Mouse (Mus musculus): ENCODE measurements around the gene Lingo3.
"Not testable (repeated sequence)": the region's sequence is repeated elsewhere in the genome, so short reads cannot be mapped to it uniquely, and the experiment has no call there.

Gene Lingo3

DNA sequence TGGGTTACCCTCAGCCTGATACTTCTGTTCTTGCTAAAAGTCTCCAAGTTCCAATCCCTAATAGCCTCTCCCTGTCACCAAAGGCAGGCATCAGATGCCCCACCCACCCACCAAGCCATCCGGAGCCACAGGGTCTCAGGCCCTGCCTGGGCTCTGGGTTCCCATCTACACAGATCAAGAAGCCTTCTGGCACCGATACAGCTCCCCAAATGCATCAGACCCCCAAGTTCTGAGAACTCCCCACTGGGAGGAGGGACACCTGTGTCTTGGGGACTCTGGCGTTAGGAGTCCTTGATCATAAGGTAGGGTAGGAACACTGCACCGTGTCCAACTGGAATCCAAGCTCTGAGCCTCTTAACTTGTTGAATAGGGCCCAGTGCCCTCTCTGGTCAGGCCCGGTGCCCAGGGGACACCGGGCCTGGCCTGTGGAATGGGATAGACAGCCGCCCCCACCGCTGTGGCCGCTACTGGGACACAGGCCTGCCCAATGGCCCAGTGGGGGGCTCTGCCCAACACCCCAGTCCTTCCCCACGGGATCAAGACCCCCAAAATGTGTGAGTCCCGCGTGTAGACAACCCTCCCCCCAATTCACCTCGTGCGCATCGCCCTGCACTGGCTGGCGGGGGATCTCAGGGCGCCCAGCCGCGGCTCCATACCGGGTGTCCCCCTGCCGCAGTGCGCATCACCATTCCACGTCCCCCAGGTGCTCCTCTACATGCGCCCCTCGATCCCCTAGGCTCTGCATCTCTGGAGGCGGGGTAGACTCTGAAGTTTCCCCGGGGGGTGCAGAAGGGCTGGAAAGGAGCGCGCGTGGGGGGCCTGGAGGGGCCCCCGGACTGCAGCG, 530 bp downstream of the Lingo3 start:
- DNase-seq (ENCODE audit: low spot score in 2 of 2) = no peak

GRCm38 (mm10) chr10:80842334-80842733, 1.5 kb downstream of the Lingo3 start:
- DNase-seq (ENCODE audit: low spot score in 2 of 2) = no peak

- no peak for DNase-seq (ENCODE audit: low spot score in 2 of 2)
Measured at GRCm38 (mm10) chr10:80841685-80842084, 2.2 kb downstream of the Lingo3 start.

- no peak for DNase-seq (ENCODE audit: low spot score in 2 of 2)
Measured at GRCm38 (mm10) chr10:80839848-80840247, 4.0 kb downstream of the Lingo3 start.

DNA sequence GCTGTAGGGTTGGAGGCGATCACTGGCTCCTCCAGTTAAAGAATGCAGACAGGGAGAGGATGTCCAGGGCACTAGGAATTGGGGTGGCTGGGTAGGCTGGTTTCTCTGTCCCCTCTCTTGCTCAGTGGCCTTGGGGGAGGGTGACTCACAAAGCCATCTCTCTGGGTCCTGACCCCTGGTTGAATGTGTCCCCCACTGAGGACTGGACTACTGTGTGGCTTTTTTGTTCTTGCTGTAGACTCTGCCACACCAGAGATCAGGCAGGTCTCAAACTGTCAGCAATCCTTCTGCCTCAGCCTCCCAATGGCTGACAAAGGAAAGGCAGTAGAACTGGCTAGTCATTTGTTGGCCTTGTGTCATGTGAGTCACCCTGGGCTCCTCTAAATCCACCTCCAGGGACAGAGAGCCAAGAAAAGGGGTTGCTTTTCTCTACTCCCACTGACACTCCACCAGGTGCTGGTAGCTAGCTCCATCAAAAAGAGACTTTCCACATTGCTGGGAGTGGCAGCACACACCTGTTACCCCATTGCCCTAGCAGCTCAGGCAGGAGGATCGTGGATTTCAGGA, 5.4 kb downstream of the Lingo3 start:
- DNase-seq (ENCODE audit: low spot score in 2 of 2) = no peak

- no peak for DNase-seq (ENCODE audit: low spot score in 2 of 2)
Measured at GRCm38 (mm10) chr10:80837827-80838226, 6.0 kb downstream of the Lingo3 start.

DNA sequence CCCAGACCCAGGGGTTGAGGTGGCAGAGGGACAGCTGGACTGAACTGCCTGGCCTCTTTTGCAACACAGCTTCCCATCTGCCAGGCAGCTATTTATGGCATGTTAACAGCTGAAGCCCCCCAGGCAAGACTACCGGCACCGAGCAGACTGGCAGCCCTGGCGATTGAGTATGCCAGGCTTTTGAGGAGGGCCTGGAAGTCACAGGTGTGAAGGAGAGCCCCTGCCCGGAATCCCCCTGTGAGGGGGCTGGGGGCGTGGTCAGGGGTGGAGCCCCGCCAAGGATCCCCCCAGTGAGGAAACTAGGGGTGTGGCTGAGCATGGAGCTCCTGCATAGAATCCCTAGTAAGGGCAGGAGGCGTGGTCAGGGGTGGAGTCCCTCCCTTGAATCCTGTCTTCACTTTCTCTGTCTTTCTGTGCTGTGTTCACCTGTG, 6.9 kb downstream of the Lingo3 start:
- no peak for DNase-seq (ENCODE audit: low spot score in 2 of 2)

GRCm38 (mm10) chr10:80835617-80836016, 8.2 kb downstream of the Lingo3 start:
- DNase-seq (ENCODE audit: low spot score in 2 of 2) = no peak

DNA sequence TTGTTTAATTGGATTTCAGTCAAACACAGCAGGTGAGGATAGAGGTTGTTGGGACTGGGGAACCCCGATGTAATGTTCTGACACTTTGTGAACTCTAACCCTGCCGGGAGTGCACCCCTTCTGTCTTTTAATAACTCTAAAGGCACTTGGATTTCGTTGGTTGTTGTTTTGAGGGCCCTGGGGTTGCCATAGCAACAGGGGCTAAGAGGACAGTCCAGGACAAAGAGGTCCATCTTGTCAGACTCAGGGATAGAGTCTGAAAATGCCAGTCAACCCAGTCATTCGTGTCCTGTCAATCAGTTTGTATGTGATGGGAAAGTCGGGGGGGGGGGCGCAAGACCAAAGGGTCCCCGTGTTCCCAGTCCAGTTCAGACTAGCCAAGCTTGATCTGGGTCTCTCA, 11.0 kb downstream of the Lingo3 start:
- DNase-seq (ENCODE audit: low spot score in 2 of 2) = no peak

DNA sequence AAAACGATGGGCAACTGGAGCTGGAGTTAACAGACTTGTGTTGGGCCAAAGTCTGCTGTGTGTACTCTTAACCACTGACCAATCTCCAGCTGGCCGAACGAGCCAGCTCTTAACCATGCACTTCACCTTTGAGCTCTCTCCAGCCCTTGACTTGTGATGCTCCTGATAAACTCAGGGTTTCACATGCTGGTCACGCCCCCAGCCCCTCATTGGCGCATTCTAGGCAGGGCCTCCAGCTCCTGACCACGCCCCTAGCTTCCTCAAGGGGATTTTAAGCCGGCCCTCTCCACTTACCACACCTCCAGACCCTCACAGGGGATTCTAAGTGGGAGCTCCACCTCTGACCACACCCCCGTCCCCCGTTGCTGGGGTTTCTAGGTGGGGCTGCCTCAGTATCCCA, 12.7 kb downstream of the Lingo3 start:
- DNase-seq (ENCODE audit: low spot score in 2 of 2) = no peak

- no peak for DNase-seq (ENCODE audit: low spot score in 2 of 2)
Measured at GRCm38 (mm10) chr10:80829359-80830278, 14.2 kb downstream of the Lingo3 start.

DNA sequence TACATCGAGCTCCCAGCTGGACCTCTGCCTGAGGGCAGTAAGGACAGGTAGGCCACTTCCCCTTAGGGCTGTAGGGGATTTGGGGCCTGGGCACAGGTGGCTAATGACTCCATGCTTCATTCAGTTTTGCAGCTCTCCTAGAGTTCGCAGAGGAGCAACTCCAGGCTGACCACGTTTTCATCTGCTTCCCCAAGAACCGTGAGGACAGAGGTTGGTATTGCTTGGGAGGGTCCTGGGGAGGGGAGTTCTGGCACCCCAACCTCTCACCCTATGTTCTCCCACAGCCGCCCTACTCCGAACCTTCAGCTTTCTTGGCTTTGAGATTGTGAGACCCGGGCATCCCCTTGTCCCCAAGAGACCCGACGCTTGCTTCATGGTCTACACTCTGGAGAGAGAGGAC, 15.3 kb downstream of the Lingo3 start:
- DNase-seq (ENCODE audit: low spot score in 2 of 2) = not testable (repeated sequence)

- DNase-seq (ENCODE audit: low spot score in 2 of 2) = no peak
Measured at GRCm38 (mm10) chr10:80827870-80828420, 15.9 kb downstream of the Lingo3 start.

DNA sequence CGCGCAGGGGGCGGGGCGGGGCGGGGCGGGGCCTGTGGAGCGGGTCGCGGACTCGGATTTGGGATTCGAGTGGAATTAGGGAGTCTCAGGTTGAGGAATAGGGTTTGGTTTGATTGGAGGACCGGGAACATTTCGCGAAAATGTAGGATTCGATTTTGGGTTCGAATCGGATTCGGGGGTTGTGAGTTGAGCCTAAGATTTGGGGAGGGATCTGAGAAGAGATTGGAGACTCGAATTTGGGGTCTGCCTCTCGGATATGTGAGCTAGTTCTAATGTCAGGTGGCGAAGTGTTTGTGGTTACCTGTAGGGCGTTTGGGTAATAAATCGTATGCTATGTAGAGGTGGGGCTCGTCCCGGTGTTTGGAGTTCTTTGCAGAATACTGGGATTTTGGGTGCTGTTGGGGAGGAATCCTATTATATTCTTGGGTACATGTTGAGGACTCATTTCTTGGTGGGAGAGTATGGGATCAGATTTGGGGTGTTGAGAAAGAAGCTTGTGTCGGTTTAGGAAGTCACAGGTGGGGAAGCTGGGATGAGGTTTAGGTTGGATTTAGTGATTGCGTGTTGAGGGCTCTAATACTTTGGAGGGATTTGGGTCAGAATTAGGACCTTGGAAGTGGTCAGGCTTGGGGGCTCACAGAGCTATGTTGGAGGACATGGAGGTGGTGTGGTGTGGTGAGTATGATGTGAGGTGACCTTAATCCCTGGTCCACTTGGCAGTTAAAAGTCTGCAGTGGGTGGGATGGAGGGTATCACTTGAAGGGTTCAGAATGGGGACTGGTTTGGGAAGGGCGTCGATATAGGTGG, 16.6 kb downstream of the Lingo3 start:
- no peak for DNase-seq (ENCODE audit: low spot score in 2 of 2)

- DNase-seq (ENCODE audit: low spot score in 2 of 2) = peak; percentile 94 to 99
Measured at GRCm38 (mm10) chr10:80826151-80827062, 17.4 kb downstream of the Lingo3 start, which contains the start of gene Oaz1. Gene Oaz1 (plus strand): TSS chr10:80826656.

GRCm38 (mm10) chr10:80824827-80825226, 19.0 kb downstream of the Lingo3 start:
- no peak for DNase-seq (ENCODE audit: low spot score in 2 of 2)

DNA sequence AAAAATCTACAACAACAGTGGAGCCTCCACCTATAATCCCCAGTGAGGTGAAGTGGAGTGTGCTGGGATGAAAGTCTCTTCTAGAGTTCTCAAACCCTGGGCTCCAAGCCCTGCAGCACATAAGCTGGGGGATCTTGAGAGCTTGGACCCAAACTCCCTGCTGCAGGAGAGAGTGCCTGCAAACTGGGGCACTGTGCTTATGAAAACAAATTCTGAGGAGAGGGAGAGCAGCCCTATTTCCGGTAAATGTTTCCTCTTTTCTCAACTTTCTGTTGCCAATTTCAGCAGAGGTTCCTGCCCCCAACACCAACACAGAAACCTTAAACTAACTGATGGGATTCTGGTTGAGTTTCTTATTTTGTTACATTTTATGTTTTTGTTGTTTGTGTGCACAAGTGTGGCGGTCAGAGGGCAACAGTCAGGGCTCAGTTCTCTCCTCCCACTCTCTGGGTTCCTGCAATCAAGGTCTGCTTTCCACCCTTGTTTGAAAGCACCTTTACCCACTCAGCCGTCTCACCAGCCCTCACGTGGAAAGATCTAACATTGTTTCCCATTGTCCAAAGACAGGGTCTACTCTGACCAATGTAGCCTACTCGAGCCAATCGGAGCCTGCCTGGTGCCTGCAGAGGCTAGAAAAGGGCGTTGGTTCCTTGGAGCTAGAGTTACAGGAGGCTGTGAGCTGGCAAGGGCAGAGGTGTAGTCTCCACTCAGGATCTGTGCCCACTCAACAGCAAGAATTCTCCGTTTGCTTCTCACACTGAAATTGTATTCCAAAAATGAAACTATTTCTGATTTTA, 19.8 kb downstream of the Lingo3 start:
- no peak for DNase-seq (ENCODE audit: low spot score in 2 of 2)

DNA sequence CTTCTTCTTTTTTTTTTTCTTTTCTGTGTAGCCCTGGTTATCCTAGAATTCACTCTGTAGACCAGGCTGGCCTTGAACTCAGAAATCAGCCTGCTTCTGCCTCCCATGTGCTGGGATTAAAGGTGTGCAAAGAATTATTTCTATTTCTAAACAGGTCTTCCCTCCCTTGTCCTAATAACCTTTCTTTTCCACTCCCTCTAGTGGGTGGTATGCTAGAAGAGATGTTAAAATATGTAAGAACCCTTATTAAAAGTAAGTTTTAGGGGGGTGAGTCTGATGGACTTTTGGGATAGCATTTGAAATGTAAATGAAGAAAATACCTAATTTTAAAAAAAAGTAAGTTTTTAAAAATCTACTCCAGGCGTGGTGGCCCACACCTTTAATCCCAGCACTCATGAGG, 20.5 kb downstream of the Lingo3 start:
- no peak for DNase-seq (ENCODE audit: low spot score in 2 of 2)

- no peak for DNase-seq (ENCODE audit: low spot score in 2 of 2)
Measured at GRCm38 (mm10) chr10:80822528-80822927, 21.3 kb downstream of the Lingo3 start.
